Mouse (Mus musculus) midbrain, embryonic 16.5 days (tissue): ENCODE measurements around the gene Patl2. TPM values are rescaled to one million over a fixed set of nuclear protein-coding genes. Genes with fewer than 3 reads are reported as not detected.

Experiments
- ATAC-seq: fragments of 200-750 bp; cut with Nextera tagmentation; 2 replicates; pipeline ENCODE4 v1.8.0; 2017; ENCODE audit warnings: moderate TSS enrichment
- H3K27ac ChIP-seq: fragments of 300-500 bp; sonication (generic); 2 replicates; pipeline ENCODE4 v1.5.1; 2014; ENCODE audit warnings: mild to moderate bottlenecking, low read length, mixed read lengths
- H3K27me3 ChIP-seq: fragments of 300-500 bp; sonication (generic); 2 replicates; pipeline ENCODE4 v1.6.1; 2014; ENCODE audit warnings: low read depth, low read length, mixed read lengths; ENCODE audit not compliant: control insufficient read depth, insufficient read depth
- H3K36me3 ChIP-seq: fragments of 300-500 bp; sonication (generic); 2 replicates; pipeline ENCODE4 v1.6.1; 2014; ENCODE audit warnings: mild to moderate bottlenecking, low read length, moderate library complexity, mixed read lengths; ENCODE audit not compliant: control insufficient read depth, insufficient read depth
- H3K4me1 ChIP-seq: fragments of 300-500 bp; sonication (generic); 2 replicates; pipeline ENCODE4 v1.6.1; 2014; ENCODE audit warnings: mild to moderate bottlenecking, low read length, mixed read lengths; ENCODE audit not compliant: control insufficient read depth, insufficient read depth
- H3K4me2 ChIP-seq: fragments of 300-500 bp; sonication (generic); 2 replicates; pipeline ENCODE4 v1.6.1; 2014; ENCODE audit warnings: mild to moderate bottlenecking, low read length, mixed read lengths
- H3K4me3 ChIP-seq: fragments of 300-500 bp; sonication (generic); 2 replicates; pipeline ENCODE4 v1.5.1; 2014; ENCODE audit warnings: low read depth, mild to moderate bottlenecking, low read length, moderate library complexity, mixed read lengths
- H3K9ac ChIP-seq: fragments of 300-500 bp; sonication (generic); 2 replicates; pipeline ENCODE4 v1.6.1; 2014; ENCODE audit warnings: low read depth, low read length, mixed read lengths
- H3K9me3 ChIP-seq: fragments of 300-500 bp; sonication (generic); replicated peaks from 2 replicates; pipeline ENCODE4 v1.6.1; 2014; ENCODE audit warnings: mild to moderate bottlenecking, low read length, mixed read lengths; ENCODE audit not compliant: control insufficient read depth, poor library complexity, severe bottlenecking
- WGBS: fragments of 180-500 bp; shearing (Covaris S2); extraction: QIAGEN DNeasy Blood & Tissue Kit; methylation state at CpG from one replicate; pipeline ENCODE4 v1.1.7; 2014; 5-methylcytosine and 5-hydroxymethylcytosine counted together
- polyA plus RNA-seq: library from polyadenylated mRNA; unstranded; fragments of >200 nt; fragmentation: Nextera tagmentation; extraction: Ambion mirVana; gene quantifications from 2 replicates; pipeline ENCODE4 v1.2.1, GENCODE M21; 2015

The Patl2 gene
- not detected in 2 replicates for polyA plus RNA-seq

DNA sequence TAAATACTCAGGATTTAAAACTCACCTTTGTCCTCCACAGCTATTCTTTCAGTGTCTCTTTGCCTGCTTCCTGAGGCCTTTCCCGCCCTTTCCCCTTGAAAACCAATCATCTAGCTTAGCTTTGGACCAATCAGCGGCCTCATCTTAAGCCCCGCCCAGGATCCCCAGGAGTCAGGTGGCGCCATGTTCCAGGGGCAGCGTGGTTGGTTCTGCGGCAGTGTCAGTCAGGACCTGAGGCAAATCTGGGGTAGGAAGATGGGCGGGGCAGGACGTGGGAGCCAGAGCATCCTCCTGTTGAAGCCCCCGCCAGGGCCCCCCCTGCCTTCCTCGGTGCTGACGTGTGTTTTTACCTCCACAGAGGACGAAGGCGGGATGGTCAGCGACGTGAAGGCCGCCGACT is at the start of gene Patl2, which contains the start of gene Terb2:
Gene Patl2 (minus strand): TSS at position 84 of the 400 bp plus-strand sequence.
Gene Terb2 (plus strand): TSS at position 167 of the 400 bp plus-strand sequence.
- H3K9me3 ChIP-seq, result no peaks in the 10 kb centered on the region
- 85% methylated on average over 17 of the region's 17 CpGs for WGBS
- H3K27ac ChIP-seq, result no peak within 1 kb of the TSS
- no peak within 1 kb of the TSS for H3K4me2 ChIP-seq
- no peak within 1 kb of the TSS for H3K9ac ChIP-seq
- no peak within 1 kb of the TSS for H3K4me3 ChIP-seq
- H3K36me3 ChIP-seq, result no peaks in the 10 kb centered on the region
- no peak for ATAC-seq
- H3K4me1 ChIP-seq, result no peaks in the 10 kb centered on the region
- no peaks in the 10 kb centered on the region for H3K27me3 ChIP-seq

DNA sequence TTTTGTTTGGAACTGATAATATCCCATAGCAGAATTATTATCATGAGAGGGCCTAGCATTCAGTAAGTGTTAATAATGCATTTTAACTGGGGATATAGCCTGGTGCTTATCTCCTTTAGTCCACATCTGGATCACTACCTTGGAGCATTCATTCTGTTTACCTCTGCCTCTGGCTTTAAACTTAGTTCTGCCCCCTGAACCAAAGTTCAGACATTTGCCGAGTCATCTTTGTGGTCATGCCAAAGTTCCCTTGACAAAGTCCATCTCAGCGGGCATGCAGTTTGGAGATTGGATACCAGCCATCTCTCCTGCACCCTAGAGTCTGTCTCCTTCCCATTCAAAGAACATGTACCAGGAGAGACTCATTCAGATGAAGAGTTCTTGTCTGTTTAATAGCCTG is 49.4 kb upstream of the Patl2 start:
- Histone ChIP-seq H3K4me1 (0 out of 2 replicates have a peak, but pooled peaks cover 2% of the 10 kb centered on the region), H3K27me3 (no peaks in the 10 kb centered on the region), H3K9me3 (no peaks in the 10 kb centered on the region), H3K36me3 (no peaks in the 10 kb centered on the region), H3K27ac (no peak overlapping the region), H3K4me3 (peak overlapping the region; percentile 57), H3K4me2 (peak overlapping the region; percentile 72), H3K9ac (no peak overlapping the region)
- 84% methylated on average over 2 of the region's 2 CpGs for WGBS
- ATAC-seq, result no peak

DNA sequence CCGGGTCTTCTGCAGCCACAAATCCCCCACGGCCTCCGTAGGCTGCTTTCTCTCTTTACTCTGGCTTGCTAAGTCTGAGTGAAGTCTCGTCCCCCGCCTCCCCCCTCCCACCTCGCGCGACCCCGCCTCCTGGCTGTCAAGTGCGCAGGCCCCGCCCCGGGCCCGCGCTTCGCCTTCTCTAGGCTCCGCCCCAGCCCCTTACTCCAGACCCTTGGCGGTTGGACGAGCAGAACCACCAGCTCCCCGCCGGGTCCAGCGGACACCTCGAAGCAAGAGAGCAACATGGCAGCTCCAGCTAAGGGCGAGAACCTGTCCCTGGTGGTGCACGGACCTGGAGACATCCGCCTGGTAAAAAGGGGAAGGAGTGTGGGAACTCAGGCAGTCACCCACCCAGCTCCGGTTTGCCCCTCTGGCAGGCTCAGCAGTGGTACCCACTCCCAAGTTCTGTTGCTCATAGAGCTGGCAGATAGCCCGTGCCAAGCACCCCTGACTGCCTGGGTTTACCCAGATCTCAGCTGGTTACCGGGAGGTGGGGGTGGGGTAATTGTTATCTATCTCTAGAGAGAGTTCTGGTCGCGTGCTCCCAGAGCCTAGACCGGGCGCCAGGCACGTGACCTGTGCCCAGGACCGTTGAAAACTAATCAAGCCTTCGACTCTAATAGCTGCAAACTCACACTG is 48.8 kb upstream of the Patl2 start, which contains the start of gene Sord:
Gene Sord (plus strand): TSS at position 139 of the 678 bp plus-strand sequence.
- peak; percentile 95 for ATAC-seq
- Histone ChIP-seq H3K9ac (peak within 1 kb of the TSS; percentile 53), H3K27ac (peak within 1 kb of the TSS; percentile 53), H3K4me3 (peak within 1 kb of the TSS; percentile 57), H3K4me2 (peak within 1 kb of the TSS; percentile 72), H3K36me3 (no peaks in the 10 kb centered on the region), H3K9me3 (no peaks in the 10 kb centered on the region), H3K27me3 (no peaks in the 10 kb centered on the region), H3K4me1 (0 out of 2 replicates have a peak, but pooled peaks cover 2% of the 10 kb centered on the region)
- WGBS, result 1% methylated on average over 35 of the region's 35 CpGs

DNA sequence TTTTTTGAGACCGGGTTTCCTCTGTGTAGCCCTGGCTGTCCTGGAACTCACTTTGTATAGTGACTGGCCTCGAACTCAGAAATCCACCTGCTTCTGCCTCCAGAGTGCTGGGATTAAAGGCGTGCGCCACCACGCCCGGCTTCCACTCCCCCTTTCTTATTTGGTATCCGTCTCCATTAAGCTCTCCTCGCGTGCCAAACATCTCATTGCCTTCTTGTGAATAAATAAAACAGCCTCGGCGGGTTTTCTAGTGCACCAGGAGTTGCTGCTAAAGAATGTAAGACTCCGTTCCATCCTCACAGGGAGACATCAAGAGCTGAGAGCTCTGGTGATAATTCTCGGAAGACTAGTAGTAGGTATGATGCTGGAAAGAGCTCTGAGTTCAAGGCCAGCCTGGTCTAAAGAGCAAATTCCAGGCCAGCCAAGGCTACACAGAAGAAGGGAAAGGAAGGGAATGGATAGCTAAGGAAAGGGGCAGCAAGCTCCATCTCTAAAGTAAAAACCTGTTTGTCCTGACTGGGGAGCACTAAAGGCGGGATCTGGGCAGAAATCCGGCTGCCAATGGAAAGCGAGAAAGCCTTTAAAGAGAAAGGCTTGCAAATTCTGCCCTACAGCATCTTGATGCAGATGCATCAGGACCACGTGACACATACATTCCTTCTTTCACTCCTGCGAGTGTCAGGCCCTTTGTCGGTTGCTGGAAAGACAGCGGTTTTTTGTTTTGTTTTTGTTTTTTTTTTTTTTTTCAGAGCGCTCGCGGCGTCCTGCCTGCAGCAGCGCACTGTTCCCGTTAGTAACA is 48.0 kb upstream of the Patl2 start:
- Histone ChIP-seq H3K4me3 (peak overlapping the region; percentile 57), H3K27me3 (no peaks in the 10 kb centered on the region), H3K36me3 (no peaks in the 10 kb centered on the region), H3K9ac (peak overlapping the region; percentile 53), H3K27ac (peak overlapping the region; percentile 53), H3K4me1 (0 out of 2 replicates have a peak, but pooled peaks cover 2% of the 10 kb centered on the region), H3K4me2 (peak overlapping the region; percentile 72), H3K9me3 (no peaks in the 10 kb centered on the region)
- 4% methylated on average over 26 of the region's 26 CpGs for WGBS
- ATAC-seq, result peak; percentile 46

DNA sequence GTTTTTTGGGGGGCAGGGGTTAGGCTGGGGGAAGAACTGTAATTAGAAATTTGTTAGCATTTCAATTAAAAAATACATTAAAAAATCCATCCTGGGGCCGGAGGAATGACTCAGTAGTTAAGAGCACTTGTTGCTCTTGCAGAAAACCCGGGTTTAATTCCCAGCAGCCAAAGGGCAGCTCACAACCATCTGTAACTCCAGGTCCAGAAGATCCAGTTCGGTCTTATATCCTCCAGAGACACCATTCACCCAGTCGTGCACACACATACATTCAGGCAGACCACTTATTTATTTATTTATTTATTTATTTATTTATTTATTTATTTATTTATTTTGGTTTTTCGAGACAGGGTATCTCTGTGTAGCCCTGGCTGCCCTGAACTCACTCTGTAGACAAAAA is 47.4 kb upstream of the Patl2 start:
- 62% methylated on average over 5 of the region's 5 CpGs for WGBS
- H3K27me3 ChIP-seq, result no peaks in the 10 kb centered on the region
- no peak overlapping the region for H3K4me2 ChIP-seq
- no peaks in the 10 kb centered on the region for H3K36me3 ChIP-seq
- H3K27ac ChIP-seq, result no peak overlapping the region
- H3K9ac ChIP-seq, result no peak overlapping the region
- H3K4me1 ChIP-seq, result 0 out of 2 replicates have a peak, but pooled peaks cover 2% of the 10 kb centered on the region
- ATAC-seq, result 0 out of 2 replicates have a peak, but pooled peaks have one; percentile 1
- no peak overlapping the region for H3K4me3 ChIP-seq
- H3K9me3 ChIP-seq, result no peaks in the 10 kb centered on the region

DNA sequence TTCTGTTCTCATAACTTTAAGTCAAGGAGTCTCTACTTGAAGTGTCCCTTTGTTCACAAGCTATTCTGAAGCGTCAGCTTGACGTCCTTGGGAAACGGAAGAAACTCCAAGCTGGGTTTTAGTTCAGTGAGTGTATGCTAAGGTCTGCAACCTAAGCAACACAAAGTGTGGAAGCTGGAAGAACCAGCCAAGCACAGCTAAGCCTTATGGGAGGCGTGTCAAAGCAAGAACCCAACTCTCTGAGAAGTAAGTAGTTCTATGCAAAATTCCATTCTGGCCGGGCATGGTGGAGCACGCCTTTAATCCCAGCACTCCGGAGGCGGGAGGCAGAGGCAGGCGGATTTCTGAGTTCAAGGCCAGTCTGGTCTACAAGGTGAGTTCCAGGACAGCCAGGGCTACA is 45.6 kb upstream of the Patl2 start:
- Histone ChIP-seq H3K27ac (no peak overlapping the region), H3K27me3 (no peaks in the 10 kb centered on the region), H3K9me3 (no peaks in the 10 kb centered on the region), H3K9ac (no peak overlapping the region), H3K4me2 (no peak overlapping the region), H3K36me3 (no peaks in the 10 kb centered on the region), H3K4me3 (no peak overlapping the region), H3K4me1 (0 out of 2 replicates have a peak, but pooled peaks cover 2% of the 10 kb centered on the region)
- 63% methylated on average over 9 of the region's 9 CpGs for WGBS
- no peak for ATAC-seq

DNA sequence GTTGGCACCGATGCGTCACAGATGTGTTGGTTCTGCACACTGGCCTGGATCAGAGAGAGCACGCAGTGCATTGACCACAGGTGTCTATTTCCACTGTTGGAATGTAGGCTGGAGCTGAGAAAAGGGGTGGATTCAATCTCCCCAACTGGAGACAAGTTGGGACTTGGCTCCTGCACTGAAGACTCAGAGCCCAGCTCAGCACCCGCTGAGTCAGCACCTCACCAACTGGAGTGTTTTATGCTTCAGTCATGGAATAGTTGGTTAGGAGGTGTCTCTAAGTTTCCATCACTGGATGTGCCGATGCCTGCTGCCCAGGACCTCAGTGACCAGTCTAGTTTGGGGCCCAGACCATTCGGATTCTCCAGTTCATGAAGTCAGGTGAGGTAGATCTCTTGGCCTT is 44.4 kb upstream of the Patl2 start:
- no peak overlapping the region for H3K27ac ChIP-seq
- ATAC-seq, result no peak
- WGBS, result 88% methylated on average over 6 of the region's 6 CpGs
- H3K4me3 ChIP-seq, result no peak overlapping the region
- no peaks in the 10 kb centered on the region for H3K36me3 ChIP-seq
- no peak overlapping the region for H3K4me2 ChIP-seq
- H3K4me1 ChIP-seq, result 0 out of 2 replicates have a peak, but pooled peaks cover 2% of the 10 kb centered on the region
- H3K9ac ChIP-seq, result no peak overlapping the region
- H3K27me3 ChIP-seq, result no peaks in the 10 kb centered on the region
- no peaks in the 10 kb centered on the region for H3K9me3 ChIP-seq

DNA sequence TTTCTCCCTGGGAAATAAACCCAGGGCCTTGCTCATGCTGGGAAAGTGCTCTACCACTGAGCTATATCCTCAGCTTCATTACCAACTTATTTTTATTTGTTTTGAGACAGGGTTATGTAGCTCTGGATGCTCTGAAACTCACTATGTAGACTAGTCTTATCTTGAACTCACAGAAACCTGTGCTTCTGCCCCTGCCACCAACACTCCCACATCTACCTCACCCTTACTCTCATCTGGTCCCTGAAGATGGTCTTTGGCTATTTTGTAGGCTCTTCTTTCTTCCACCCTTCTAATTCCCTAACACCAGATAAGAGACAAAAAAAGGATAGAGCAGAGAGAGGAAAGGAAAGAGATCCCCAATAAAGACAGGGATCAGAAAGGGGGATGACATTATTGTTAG is 37.7 kb upstream of the Patl2 start:
- H3K9ac ChIP-seq, result no peak overlapping the region
- ATAC-seq, result no peak
- no peaks in the 10 kb centered on the region for H3K9me3 ChIP-seq
- no peaks in the 10 kb centered on the region for H3K36me3 ChIP-seq
- H3K4me3 ChIP-seq, result no peak overlapping the region
- no peaks in the 10 kb centered on the region for H3K4me1 ChIP-seq
- no peak overlapping the region for H3K27ac ChIP-seq
- no peak overlapping the region for H3K4me2 ChIP-seq
- H3K27me3 ChIP-seq, result no peaks in the 10 kb centered on the region

DNA sequence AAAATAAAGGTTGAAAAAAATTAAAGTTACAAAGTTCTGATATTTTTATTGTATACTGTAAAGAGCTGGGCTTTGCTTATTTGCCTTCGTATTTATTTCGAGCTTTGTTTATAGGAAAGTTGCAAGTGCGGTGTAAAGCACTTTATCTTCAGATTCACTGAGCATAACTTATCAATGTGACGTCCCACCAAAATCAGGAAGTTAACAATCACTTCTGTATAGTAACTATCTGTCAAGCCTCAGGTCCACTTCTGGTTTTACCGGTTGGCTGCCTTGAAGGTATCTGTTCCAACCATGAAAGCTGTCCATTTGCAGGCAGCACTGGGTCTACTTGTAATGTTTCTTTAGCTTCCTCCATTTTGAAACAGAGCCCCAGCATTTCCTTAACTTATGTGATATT is 36.3 kb upstream of the Patl2 start:
- Histone ChIP-seq H3K27ac (no peak overlapping the region), H3K27me3 (no peaks in the 10 kb centered on the region), H3K4me2 (no peak overlapping the region), H3K9me3 (no peaks in the 10 kb centered on the region), H3K4me3 (no peak overlapping the region), H3K9ac (no peak overlapping the region), H3K4me1 (no peaks in the 10 kb centered on the region), H3K36me3 (no peaks in the 10 kb centered on the region)
- no peak for ATAC-seq
- WGBS, result 92% methylated on average over 5 of the region's 5 CpGs
